Mouse (Mus musculus) retina, postnatal 1 day (tissue): ENCODE data around the gene Mapkapk2.

Experiments
- DNase-seq: peaks from one replicate; pipeline ENCODE4 v3.0.0-alpha.2; 2012

Gene Mapkapk2

DNA sequence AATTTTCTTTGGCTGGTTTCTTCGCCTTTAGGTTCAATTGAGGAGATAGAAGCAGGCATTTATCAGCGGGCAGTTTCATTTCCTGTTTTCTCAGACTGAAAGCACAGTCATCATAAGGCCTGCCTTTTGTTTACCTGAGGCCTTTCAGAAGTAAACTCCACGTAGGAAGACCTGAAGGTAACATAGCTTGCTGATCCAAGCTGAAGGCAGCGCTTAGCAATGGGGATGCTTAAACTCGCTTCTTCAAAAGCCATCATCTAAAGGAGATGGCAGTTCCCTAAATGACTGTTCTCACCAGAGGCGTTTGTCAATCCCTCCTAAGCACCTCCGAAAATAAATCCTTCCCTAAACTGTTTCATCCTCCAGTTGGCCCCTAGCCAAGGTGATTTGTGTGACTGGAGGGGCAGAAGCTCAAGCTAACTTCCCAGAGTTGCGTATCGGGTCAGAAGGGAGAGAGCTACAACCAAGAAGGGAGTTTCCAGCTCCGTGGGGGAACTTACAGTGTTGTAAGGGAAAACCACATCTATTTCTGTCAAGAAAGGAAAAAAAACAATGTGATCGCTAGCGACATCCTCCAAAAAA is 13.0 kb upstream of the Mapkapk2 start:
- no peak for DNase-seq

DNA sequence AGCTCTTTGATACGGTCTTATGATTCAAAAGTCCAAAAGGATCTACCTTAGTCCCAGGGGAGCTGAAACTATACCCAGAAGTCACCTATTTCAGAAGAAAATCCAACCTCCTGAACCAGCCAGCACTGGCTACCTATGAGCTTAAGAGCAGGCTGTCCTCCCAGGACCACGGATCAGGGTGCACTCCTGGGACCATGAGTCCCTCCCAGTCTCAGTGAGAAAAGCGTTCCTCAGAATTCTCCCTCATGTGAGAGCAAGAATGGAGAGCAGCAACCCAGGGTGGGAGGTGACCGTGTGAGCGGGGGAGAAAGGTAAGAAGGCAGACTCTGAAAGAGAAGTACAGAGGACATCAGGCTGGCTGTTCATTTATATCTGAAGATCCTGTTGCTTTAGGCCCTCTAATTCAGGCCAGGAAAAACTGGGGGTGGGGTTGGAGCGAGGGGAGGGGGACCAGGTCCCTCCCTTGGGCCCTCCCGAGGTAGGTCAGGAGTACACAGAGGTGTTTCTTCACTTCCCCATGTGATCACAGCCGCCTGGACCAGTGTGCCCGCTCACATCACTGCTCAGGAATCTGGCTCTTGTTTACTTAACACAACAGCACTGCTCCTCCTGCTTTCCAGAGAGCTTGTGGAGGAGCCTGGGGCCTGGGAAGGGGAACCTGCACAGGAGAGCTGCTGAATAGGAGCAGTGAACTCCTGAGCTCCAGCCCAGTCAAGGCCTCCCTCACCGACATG is 10.1 kb upstream of the Mapkapk2 start:
- DNase-seq, result no peak

DNA sequence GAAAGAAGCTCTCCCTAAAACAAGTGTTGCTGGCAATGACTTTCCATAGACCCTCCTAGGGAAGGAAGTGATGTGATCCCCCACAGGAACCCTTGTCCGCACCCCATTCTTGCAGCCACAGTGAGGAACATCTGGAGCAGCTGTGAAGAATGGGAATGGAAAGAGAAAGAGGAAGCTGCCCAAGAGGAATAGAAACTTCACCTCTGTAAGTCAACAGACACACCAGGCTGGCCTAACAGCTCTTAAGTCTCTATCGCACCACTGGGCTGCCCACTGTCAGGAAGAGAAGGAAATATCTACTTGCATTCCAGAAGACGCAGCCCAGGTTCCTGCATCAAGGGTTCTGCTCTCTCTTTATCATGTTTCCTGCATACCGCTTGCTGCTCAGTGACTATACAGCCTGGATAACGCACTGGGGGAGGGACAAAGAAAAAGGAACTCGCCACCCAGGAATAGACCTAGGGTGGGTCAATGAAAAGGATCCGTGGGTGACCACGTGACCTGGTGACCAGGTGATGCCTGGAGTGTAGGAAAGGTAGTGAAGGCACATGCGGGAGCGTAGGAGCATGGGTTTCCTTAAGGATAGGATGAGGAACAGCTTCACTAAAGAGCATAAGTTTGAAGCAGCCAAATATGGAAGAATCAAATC is 6.3 kb upstream of the Mapkapk2 start:
- DNase-seq, result no peak

DNA sequence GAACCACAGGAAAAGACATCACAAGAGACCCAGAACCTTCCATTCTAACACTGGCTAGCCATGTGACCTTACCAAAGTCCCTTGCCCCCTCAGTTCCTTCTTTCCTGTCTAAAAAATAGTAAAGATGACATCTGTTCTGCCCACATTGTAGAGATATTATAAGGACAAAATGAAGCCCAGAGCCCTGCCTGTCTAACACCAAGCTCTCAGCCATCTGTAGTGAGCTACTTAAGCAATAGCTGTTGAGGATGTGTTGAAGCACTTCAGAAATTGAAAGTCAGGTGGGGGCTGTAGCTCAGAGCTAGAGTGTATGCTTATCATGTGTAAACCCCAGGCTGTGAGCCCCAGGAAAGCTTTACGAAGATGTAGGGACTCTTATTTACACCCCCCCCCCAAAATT is 3.2 kb upstream of the Mapkapk2 start:
- DNase-seq, result no peak

DNA sequence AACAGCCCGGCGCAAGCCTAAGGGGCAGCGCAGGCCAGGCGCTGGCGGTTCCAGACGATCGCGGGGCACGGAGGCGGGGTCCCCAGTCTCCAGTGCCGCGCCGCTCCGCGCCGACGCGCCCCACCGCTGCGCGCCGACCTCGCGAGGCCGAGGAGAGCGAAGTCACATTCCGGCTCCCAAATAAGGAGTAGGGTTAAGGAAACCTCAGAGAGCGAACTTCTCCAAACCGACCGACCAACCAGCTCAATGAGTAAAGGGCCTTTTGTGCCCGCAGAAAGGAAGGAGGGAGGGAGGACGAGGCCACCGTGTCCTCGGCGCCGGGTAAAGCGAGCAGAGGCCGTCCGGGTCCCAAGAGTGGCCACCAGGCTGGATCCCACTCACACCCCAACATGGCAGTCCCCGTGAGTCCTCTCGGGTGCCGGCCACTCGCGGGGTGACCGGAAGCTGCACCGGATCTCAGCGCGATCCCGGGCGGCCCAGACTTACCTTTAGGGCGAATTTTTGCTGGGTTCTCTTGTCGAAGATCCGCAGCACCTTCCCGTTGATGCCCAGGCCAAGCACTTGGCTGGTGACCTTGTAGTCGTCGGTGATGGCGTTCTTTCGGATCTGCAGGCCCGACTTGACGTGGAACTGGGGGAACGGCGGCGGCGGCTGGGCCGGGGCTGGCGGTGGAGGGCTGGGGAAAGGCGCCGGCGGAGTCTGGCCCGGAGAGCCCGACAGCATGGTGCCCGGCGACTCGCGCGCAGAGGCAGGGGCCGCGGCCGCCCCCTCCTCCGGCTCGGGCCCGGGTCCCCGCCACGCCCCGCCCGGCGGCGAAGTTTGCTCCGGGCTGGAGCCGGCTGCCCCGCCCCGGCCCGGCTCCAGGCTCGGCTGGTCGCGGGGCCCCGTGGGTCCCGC is 575 bp downstream of the Mapkapk2 start:
- DNase-seq, result peak; percentile 74

DNA sequence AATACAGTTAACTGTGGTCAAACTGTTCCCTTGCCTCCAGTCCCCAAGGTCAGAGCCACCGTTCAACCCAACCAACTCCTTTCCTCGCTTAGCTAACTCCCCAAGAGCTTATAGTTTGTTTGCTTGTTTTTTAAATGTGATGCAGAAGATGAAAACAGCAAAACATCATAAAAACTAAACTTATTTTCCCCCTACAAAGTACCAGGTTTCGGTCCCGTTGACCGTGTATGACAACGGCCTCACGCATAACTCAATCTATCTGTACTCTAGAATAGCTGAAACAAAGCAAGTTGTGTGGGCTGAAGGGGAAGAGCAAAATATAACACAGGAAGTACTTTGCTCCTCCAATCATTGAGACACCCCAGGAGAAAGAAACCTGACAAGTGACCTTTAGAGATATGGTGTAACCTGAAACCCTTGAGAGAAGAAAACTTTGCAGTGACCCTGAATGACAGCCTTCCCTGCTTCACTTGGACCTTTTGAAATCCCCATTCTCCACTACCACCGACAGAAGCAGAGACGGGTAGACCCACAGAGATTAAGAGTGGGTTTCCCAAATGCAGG is 1.4 kb downstream of the Mapkapk2 start:
- DNase-seq, result no peak

DNA sequence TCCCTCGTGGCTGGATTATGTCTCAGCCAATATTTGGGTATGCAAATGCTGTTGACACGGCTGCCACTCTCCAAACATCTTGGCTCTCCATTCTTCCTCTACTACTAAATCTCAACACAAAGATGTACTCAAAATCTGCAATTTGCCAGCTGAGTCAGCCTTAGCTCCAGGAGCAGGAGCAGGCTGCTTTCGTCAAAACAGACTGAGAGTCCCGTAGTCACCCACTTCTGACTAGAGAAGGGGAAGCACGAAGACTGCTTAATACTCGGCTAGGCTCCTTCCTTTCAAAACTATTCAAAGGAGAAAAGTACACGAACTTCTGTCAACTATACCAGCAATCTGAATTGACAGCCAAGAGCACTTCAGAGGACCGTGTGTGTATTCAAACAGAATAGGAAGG is 2.1 kb downstream of the Mapkapk2 start:
- no peak for DNase-seq

DNA sequence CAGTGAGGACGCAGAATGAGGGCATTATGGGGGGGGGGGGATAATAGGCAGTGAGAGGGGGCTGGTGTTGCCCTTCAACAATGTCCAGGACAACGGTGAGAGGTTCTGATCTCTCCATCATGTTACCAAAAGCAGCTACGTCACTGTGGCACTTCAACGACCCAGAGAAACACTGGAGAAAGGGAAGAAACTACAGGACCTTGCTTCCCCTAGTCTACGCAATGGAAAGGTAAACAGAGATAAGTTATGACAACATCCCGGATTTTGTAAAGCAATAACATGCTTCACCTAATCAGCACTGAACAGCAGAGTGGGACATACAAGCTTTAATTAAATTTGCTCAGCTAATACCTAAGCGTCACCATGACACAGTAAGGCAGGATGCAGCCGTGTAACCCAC is 3.7 kb downstream of the Mapkapk2 start:
- no peak for DNase-seq

DNA sequence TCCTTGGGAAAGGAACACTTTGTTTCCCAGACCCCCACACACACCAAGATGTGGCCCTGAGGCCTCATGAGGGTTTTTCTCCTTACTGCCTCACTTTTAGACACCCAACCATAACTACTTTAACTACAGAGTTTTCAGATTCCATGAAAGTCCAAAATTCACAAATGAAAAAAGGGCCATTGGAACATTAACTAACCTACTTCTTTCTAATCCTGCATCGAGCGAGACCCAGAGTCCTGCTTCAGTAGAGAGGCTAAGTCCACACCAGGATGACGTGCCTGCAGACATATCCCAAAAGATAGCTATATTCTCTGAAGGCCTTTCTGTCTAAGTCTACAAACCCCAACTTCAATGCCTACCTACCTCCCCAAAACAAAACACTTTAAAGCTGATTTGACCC is 4.8 kb downstream of the Mapkapk2 start:
- no peak for DNase-seq

DNA sequence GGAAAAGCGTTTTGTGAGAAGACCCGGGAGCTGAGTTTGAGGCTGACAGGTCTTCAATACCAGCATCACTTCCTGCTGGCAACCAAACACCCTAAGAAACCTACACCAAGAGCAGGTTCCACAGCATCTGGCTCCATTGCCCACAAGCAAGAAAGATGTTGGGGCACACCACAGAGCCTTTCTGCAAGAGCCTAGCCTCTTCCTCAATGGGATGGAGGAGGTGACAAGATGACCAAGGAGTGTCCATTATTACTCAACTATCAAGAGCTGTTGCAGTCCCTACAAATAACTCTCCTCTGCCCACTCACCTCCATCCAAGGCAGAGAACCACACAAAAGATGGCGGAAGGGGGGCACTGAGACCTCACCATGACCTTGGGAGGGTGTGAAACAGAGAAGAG is 5.5 kb downstream of the Mapkapk2 start:
- DNase-seq, result no peak

DNA sequence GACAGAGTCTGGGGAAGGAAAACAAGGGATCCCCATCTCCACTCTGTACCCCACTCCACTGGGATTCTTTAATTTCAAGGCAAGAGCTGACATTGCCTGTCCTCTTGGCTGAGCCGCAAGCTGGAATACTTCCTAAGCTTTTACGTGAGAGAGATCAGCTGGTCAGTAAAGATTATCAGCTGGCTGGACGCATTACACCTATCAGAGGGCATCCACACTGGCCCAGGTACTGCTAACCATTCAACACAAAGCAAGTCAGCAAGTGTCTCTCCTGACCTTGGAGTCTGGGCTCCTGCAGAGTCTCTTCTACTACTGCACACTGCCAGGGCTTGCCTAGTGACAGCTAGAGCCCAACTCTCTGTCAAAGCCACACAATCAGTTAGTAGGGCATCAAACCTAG is 6.1 kb downstream of the Mapkapk2 start:
- DNase-seq, result no peak

DNA sequence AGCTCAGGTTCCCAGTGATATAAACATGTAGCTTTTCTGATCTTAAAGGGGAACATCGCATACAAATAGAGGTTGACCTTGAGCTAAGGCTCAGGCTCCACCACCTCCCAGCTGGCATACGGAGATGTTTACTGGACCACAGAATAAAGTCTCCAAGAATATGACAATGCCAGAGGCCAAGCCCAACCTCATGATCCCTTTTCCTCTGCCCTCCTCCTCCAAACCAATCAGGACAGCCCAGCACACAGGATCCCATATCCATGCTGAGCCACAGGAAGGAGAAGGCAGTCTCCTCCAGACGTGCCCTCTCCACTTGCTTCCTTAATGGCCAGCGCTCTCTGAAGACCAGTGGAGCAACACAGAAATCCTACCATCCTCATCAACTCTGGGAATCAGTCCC is 6.7 kb downstream of the Mapkapk2 start:
- no peak for DNase-seq

DNA sequence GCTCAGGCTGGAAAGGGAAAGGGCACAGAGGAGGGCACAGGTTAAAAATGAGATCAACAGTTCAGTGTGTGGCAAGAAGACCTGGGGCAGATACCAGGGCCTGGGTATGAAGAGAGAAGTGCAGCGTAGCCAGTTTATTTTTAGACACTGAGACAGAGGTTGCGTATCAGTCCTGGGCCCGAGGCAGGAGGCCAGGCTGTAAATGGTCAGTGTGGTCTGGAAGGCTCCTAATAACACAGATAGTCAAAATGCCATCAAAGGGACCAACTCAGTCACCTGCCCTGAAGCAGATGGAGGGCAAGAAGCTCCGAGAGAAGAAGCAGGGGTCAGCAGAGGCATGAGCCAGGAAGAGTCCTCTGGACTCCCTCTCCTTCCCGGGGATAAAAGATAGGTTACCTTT is 7.4 kb downstream of the Mapkapk2 start:
- DNase-seq, result no peak

DNA sequence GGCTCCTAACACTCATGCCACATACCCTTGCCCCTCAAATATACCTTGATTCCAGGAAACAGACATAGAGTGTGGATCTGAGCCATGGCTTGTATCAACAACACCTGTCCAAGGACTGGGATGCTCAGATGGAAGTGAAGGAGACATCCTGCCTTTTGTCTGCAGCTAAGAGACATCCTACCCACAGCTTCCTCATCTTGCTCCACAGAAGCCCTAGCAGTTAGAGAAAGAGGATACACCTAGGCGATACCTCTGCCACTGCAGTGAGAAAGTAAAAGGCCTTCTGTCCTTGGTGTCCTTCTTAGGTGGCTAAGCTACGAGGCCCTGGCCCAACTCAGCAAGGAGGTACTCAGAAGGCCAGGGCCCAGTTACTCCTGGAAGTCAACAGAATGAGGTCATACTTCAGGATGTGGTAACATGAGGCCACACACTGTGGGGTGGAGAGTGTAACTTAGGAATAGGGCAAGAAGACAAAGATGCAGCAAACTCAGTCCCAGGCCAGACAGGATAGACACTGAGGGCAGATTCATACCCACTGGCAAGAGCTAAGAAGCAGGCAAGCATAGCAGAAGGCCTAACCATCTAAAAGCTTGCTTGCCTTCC is 8.0 kb downstream of the Mapkapk2 start:
- no peak for DNase-seq

DNA sequence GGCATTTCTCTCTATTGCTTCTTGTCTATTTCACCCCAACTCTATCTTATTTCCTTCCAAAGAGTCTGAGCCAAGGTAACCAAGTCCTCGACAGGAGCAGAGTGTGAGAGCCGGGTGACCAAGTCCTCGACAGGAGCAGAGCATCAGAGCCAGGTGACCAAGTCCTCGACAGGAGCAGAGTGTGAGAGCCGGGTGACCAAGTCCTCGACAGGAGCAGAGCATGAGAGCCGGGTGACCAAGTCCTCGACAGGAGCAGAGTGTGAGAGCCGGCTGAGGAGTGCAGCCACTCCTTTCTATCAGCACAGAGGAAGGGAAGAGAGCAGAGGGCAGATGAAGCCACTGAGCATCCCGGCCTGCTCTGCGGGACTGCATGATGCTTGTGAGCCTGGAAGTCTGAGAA is 9.1 kb downstream of the Mapkapk2 start:
- no peak for DNase-seq

DNA sequence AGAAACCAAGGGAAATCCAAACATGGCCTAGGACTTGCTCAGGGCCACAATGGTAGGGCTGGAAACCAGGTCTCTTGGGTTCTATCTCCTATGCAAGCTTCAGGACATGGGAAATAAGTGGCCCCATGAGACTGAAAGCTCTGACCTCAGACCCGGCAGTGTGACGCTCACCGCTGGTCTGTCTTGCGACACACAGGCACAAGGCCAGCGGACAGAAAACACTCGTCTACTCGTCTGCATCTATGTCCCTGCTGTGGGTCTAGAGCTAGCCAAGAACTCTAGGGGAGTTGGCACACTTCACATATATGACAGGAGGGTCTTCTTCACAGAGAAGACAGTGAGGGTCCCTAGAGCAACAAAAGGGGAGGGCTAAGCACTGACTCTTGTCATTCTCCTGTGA is 10.7 kb downstream of the Mapkapk2 start:
- no peak for DNase-seq

DNA sequence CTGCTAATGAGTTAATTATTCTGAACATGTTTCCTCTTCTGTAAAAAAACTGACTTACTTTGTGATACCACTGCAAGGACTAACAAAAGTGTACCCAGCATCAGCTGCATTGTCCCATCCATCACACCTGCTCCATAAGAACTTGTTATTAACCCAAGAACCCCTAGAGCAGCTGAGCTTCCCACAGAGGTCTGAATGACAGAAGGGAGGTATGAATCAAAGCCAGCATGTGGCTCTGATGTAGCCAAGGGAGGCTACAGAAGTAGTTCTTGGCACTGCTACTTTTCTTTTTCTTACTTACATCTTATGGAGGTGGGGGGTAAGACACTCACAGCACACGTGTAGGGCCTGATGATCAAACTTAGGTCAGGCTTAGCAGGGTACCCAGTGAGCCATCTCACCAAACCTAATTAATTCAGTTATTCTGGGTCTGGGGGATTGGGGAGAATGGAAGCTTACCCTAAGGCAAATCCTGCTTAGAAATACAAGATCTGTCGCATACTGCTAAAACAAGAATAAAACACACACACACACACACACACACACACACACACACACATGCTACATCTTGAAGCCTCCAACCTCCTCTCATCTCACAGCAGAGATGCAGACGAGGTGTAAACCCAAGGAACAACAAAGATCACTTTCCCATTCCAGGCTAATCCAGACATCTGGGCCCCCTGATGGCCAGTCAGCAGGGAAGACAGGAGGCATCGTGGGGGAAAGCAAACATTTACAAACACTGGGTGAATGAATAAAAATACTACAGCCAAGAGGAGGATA is 11.5 kb downstream of the Mapkapk2 start:
- DNase-seq, result no peak

DNA sequence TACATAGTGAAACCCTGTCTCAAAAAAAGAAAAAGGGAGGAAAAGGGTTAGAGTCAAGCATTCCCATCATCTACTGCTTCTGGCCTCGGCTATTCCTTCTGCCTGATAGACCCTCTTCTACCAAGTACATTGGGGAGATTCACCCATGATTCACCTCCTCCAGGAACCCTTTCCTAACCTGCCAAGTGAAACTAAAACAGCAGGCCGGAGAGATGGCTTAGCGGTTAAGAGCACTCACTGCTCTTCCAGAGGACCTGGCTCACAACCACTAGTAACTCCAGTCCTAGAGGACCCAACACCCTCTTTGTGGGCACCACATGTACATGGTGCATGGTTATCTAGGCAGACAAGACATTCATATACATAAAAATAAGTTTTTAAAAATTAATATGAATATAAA is 12.4 kb downstream of the Mapkapk2 start:
- DNase-seq, result no peak

DNA sequence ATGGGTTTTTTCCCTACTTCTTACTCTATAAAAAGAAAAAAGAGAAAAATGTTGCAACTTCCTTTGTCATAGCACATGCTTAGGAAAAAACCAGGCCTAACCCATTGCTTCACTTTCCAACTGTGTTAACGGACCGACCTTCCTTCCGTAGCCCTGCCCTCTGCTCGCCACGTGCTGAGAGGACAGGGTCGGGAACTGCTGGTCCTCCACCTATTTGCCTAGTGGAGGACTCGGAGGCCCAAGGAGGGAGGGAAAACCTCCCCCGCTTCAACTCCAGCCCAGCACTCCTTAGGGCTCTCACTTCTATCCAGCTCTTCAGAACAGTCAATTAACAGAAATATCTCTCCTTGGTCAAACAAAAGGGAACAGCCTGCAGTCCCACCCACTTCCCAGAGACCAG is 13.3 kb downstream of the Mapkapk2 start:
- DNase-seq, result no peak

DNA sequence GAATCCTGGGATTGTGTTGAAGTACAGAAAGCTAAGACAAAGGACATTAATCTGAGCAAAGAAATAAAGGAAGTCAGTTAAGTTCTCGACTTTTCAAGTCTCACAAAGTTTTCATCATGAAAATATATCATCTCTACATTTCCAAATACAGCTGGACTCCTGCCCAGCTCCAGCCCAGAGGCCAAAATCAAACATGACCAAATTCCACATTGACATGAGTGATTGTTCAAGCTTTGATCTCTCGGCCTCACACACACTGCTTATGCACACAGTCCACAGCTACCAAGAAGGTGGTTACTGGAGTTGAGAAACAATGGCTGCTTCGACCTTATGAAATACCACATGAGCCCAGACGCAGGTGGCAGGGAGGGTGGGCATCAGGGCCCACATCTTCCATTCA is 14.0 kb downstream of the Mapkapk2 start:
- DNase-seq, result no peak

DNA sequence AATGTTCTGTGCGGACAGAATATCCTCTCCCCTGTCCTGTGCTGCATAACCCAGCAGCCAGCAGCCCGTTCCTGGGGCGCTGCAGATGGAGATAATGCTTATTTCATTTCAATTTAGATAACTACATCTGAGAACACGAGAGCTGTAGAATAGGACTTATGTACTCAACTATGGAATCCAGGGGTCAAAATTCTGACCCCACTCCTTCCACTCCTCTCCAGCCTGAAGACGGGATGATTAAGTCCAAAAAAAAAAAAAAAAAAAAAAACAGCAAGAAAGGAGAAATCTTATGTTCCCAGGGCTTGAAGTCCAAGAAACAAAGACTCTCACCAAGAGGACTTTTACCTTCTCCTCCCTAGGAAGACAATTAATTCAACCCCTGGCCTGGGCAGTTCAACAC is 14.5 kb downstream of the Mapkapk2 start:
- DNase-seq, result no peak

DNA sequence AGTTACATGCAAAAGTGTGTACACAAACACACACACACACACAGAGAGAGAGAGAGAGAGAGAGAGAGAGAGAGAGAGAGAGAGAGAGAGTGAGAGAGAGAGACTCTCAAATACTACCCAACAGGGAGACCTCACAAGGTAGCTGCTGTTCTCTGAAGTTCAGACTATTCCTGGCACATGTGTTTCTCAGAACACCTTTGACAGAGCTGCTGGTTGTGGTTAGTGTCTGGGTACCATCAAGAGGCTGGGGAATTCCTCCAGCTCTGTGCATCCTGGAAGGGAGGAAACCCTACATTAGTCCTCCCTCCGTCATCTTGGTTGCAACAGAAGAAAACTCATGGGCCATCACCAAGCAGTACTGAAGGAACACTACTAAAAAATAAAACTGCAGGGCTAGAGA is 16.9 kb downstream of the Mapkapk2 start:
- no peak for DNase-seq
